Mouse (Mus musculus) stomach, embryonic 14.5 days (tissue): ENCODE measurements around the gene S100a4. TPM values are rescaled to one million over a fixed set of nuclear protein-coding genes. Genes with fewer than 3 reads are reported as not detected.
A peak's percentile ranks its signal among the peaks of the same experiment; 100 is the strongest.

ENCODE experiments used
- ATAC-seq: fragments of 200-750 bp; cut with Nextera tagmentation; 2 replicates; pipeline ENCODE4 v1.8.0; 2017; ENCODE audit warnings: low read depth, moderate TSS enrichment; ENCODE audit not compliant: insufficient number of reproducible peaks, insufficient read depth, low FRiP score
- H3K27ac ChIP-seq: fragments of 300-500 bp; sonication (generic); 2 replicates; pipeline ENCODE4 v1.5.1; 2014; ENCODE audit warnings: mild to moderate bottlenecking, low read length, moderate library complexity, mixed read lengths
- H3K27me3 ChIP-seq: fragments of 300-500 bp; sonication (generic); 2 replicates; pipeline ENCODE4 v1.6.1; 2014; ENCODE audit warnings: low read length, control low read depth, mixed read lengths; ENCODE audit not compliant: control insufficient read depth, insufficient read depth
- H3K36me3 ChIP-seq: fragments of 300-500 bp; sonication (generic); 2 replicates; pipeline ENCODE4 v1.6.1; 2014; ENCODE audit warnings: mild to moderate bottlenecking, control low read depth, low read length, moderate library complexity, mixed read lengths; ENCODE audit not compliant: control insufficient read depth, insufficient read depth
- H3K4me1 ChIP-seq: fragments of 300-500 bp; sonication (generic); 2 replicates; pipeline ENCODE4 v1.6.1; 2014; ENCODE audit warnings: low read length, control low read depth, mixed read lengths; ENCODE audit not compliant: control insufficient read depth, insufficient read depth
- H3K4me2 ChIP-seq: fragments of 300-500 bp; sonication (generic); replicated peaks from 2 replicates; pipeline ENCODE4 v1.6.1; 2014; ENCODE audit warnings: low read depth, low read length, control low read depth
- H3K4me3 ChIP-seq: fragments of 300-500 bp; sonication (generic); 2 replicates; pipeline ENCODE4 v1.5.1; 2014; ENCODE audit warnings: low read depth, low read length, control low read depth
- H3K9ac ChIP-seq: fragments of 300-500 bp; sonication (generic); replicated peaks from 2 replicates; pipeline ENCODE4 v1.6.1; 2014; ENCODE audit warnings: low read depth, mild to moderate bottlenecking, control low read depth, low read length, moderate library complexity, mixed read lengths
- H3K9me3 ChIP-seq: fragments of 300-500 bp; sonication (generic); 2 replicates; pipeline ENCODE4 v1.6.1; 2016; ENCODE audit warnings: low read depth, low read length, control low read depth; ENCODE audit not compliant: control insufficient read depth
- WGBS: fragments of 180-500 bp; shearing (Covaris S2); extraction: QIAGEN DNeasy Blood & Tissue Kit; methylation state at CpG from one replicate; pipeline ENCODE4 v1.1.7; 2014; 5-methylcytosine and 5-hydroxymethylcytosine counted together
- polyA plus RNA-seq: library from polyadenylated mRNA; unstranded; fragments of >200 nt; fragmentation: Nextera tagmentation; extraction: Ambion mirVana; gene quantifications from 2 replicates; pipeline ENCODE4 v1.2.1, GENCODE M21; 2014

Gene S100a4
- polyA plus RNA-seq, 1 experiment from 2014 or later: 5.5 TPM

GRCm38 (mm10) chr3:90601486-90602110, 2.0 kb upstream of the S100a4 start, which contains the start of gene Gm42674:
Gene Gm42674 (plus strand): TSS chr3:90601904.
- H3K4me2 ChIP-seq: no peak within 1 kb of the TSS
- H3K27ac ChIP-seq: peak within 1 kb of the TSS; percentile 6; the same call in 1 of the 2 replicates
- 73% methylated on average over 11 of the region's 11 CpGs for WGBS
- no peaks in the 10 kb centered on the region for H3K36me3 ChIP-seq
- no peaks in the 10 kb centered on the region for H3K27me3 ChIP-seq
- H3K9me3 ChIP-seq: no peaks in the 10 kb centered on the region
- peaks cover 25% of the 10 kb centered on the region for H3K4me1 ChIP-seq
- no peak within 1 kb of the TSS for H3K4me3 ChIP-seq
- ATAC-seq: no peak
- H3K9ac ChIP-seq: no peak within 1 kb of the TSS

GRCm38 (mm10) chr3:90604416-90604815, 845 bp downstream of the S100a4 start:
- Histone ChIP-seq H3K4me3 (no peak overlapping the region), H3K36me3 (no peaks in the 10 kb centered on the region), H3K27me3 (no peaks in the 10 kb centered on the region), H3K27ac (peak overlapping the region; percentile 91), H3K9me3 (no peaks in the 10 kb centered on the region), H3K4me2 (no peak overlapping the region), H3K4me1 (peaks cover 25% of the 10 kb centered on the region), H3K9ac (no peak overlapping the region)
- 15% methylated on average over 4 of the region's 4 CpGs for WGBS
- ATAC-seq: peak; percentile 80

DNA sequence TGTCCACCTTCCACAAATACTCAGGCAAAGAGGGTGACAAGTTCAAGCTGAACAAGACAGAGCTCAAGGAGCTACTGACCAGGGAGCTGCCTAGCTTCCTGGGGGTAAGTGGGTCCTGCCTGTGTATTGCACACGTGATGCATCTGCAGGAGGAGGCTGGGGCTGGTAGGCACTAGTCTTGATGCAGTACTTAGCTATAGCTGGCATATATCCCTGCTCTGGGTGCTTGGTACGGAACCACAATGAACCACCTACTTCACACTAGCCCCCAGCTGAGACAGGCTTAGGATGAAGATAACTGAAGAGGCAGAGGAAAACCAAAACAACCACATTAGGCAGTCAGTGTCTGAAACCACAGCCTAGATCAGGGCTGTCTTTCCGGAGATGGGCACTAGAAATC, 1.5 kb downstream of the S100a4 start:
- H3K27ac ChIP-seq: peak overlapping the region; percentile 91
- no peak overlapping the region for H3K9ac ChIP-seq
- no peak overlapping the region for H3K4me3 ChIP-seq
- H3K27me3 ChIP-seq: no peaks in the 10 kb centered on the region
- WGBS: 73% methylated on average over 3 of the region's 3 CpGs
- H3K4me1 ChIP-seq: peaks cover 25% of the 10 kb centered on the region
- H3K9me3 ChIP-seq: no peaks in the 10 kb centered on the region
- H3K36me3 ChIP-seq: no peaks in the 10 kb centered on the region
- ATAC-seq: no peak
- no peak overlapping the region for H3K4me2 ChIP-seq

- H3K9me3 ChIP-seq: no peaks in the 10 kb centered on the region
- no peak for ATAC-seq
- H3K4me3 ChIP-seq: no peak overlapping the region
- no peaks in the 10 kb centered on the region for H3K36me3 ChIP-seq
- H3K9ac ChIP-seq: no peak overlapping the region
- H3K27ac ChIP-seq: peak overlapping the region; percentile 91
- peaks cover 25% of the 10 kb centered on the region for H3K4me1 ChIP-seq
- no peaks in the 10 kb centered on the region for H3K27me3 ChIP-seq
- H3K4me2 ChIP-seq: no peak overlapping the region
- WGBS: 75% methylated on average over 2 of the region's 2 CpGs
Observed at GRCm38 (mm10) chr3:90605736-90606135, 2.2 kb downstream of the S100a4 start.

DNA sequence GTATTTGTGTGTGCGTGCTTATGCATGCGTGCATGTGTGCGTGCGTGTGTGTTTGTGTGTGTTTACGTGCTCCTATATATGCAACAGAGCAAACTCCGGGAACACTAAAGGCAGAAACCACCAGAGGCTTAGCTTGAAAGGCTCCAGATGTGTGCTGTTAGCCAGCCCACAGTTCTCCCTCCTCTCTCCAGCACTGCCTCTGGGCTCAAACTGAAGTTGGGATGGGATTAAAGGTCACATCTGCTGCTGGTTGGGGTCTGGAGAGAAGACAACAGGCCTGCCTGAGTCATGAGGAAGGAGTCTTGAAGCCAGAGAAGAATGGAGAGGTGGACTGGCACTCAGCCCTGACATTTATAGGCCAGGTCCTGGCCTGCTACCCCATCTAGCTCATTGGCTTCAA, 2.6 kb downstream of the S100a4 start:
- H3K27ac ChIP-seq: peak overlapping the region; percentile 91
- H3K9ac ChIP-seq: no peak overlapping the region
- no peaks in the 10 kb centered on the region for H3K36me3 ChIP-seq
- H3K4me3 ChIP-seq: no peak overlapping the region
- H3K27me3 ChIP-seq: no peaks in the 10 kb centered on the region
- 63% methylated on average over 6 of the region's 6 CpGs for WGBS
- no peak overlapping the region for H3K4me2 ChIP-seq
- H3K4me1 ChIP-seq: peaks cover 25% of the 10 kb centered on the region
- peak; percentile 38; the same call in 1 of the 2 replicates for ATAC-seq
- H3K9me3 ChIP-seq: no peaks in the 10 kb centered on the region

DNA sequence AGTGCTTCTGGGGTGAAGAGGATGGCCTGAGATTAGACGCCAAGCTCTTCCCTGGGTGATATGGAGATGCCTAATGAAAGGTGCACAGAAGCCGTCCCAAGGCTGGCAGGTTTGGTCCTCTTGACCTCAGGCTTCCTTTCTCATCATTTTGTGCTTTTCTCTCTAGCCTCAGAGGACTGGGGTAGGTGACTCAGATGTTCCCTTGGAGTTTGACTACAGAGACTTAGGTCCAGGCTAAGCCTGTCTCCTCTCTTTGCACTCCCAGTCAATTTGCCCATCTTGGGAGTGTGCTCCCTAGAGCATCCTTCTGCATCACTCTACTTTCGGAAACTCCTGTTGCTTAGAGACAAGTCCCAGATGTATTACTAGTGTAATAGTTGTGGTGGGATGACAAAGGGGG, 3.8 kb downstream of the S100a4 start:
- Histone ChIP-seq H3K9me3 (no peaks in the 10 kb centered on the region), H3K4me3 (no peak overlapping the region), H3K36me3 (no peaks in the 10 kb centered on the region), H3K27ac (no peak overlapping the region), H3K4me2 (no peak overlapping the region), H3K4me1 (peaks cover 25% of the 10 kb centered on the region), H3K9ac (no peak overlapping the region), H3K27me3 (no peaks in the 10 kb centered on the region)
- no peak for ATAC-seq
- WGBS: 87% methylated on average over 3 of the region's 3 CpGs

- H3K27ac ChIP-seq: no peak within 1 kb of the TSS
- ATAC-seq: no peak
- 53% methylated on average over 3 of the region's 3 CpGs for WGBS
Observed at GRCm38 (mm10) chr3:90608223-90608622, 4.7 kb downstream of the S100a4 start, which contains the start of gene S100a5. Gene S100a5 (plus strand): TSS chr3:90608523.

GRCm38 (mm10) chr3:90609102-90609501, 5.5 kb downstream of the S100a4 start:
- H3K9ac ChIP-seq: no peak overlapping the region
- H3K4me1 ChIP-seq: peaks cover 25% of the 10 kb centered on the region
- no peak overlapping the region for H3K4me2 ChIP-seq
- H3K36me3 ChIP-seq: no peaks in the 10 kb centered on the region
- no peaks in the 10 kb centered on the region for H3K27me3 ChIP-seq
- no peaks in the 10 kb centered on the region for H3K9me3 ChIP-seq
- no peak for ATAC-seq
- H3K4me3 ChIP-seq: no peak overlapping the region
- H3K27ac ChIP-seq: no peak overlapping the region

More at GRCm38 (mm10) chr3:90608223-90608622, 4.7 kb downstream of the S100a4 start, which contains the start of gene S100a5:
- peaks cover 25% of the 10 kb centered on the region for H3K4me1 ChIP-seq
- H3K9me3 ChIP-seq: no peaks in the 10 kb centered on the region
- no peak within 1 kb of the TSS for H3K4me3 ChIP-seq
- no peak within 1 kb of the TSS for H3K4me2 ChIP-seq
- H3K36me3 ChIP-seq: no peaks in the 10 kb centered on the region
- no peak within 1 kb of the TSS for H3K9ac ChIP-seq
- no peaks in the 10 kb centered on the region for H3K27me3 ChIP-seq

DNA sequence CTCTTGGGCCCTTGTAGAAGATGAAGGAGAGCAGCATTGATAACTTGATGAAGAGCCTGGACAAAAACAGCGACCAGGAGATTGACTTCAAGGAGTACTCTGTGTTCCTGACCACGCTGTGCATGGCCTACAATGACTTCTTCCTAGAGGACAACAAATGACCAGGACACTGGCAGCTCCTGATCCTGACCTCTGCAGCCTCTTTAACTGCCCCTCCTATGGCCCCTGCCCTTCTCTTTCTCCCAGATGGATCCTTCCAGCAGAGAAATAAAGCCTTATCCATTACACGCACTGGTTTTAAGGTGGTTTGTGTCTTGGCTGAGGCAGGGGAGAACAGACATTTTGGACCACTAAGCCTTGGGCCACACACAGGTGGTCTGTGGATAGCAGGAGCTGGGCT, 7.9 kb downstream of the S100a4 start:
- ATAC-seq: no peak
- 92% methylated on average over 3 of the region's 3 CpGs for WGBS
- H3K9ac ChIP-seq: no peak overlapping the region
- H3K4me1 ChIP-seq: peaks cover 16% of the 10 kb centered on the region; the same call in 1 of the 2 replicates
- H3K36me3 ChIP-seq: no peaks in the 10 kb centered on the region
- H3K27ac ChIP-seq: no peak overlapping the region
- H3K9me3 ChIP-seq: no peaks in the 10 kb centered on the region
- H3K27me3 ChIP-seq: no peaks in the 10 kb centered on the region
- no peak overlapping the region for H3K4me2 ChIP-seq
- no peak overlapping the region for H3K4me3 ChIP-seq
